Mouse (Mus musculus): Measurements from ENCODE around the gene Kantr. TPM values are rescaled to one million over a fixed set of nuclear protein-coding genes. Genes with fewer than 3 reads are reported as not detected.

Gene Kantr
- polyA plus RNA-seq (2021; fragmentation: Nextera tagmentation) = 30.1 and 36.7 TPM in 2 replicates
- long read RNA-seq, experiment 1, full-length matches to known transcripts = 22 of 27 reads
- long read RNA-seq, experiment 1, partial matches to known transcripts = 1 of 27 reads
- long read RNA-seq, experiment 1, other reads (novel, unspliced or antisense) = 4 of 27 reads
- long read RNA-seq, experiment 2, full-length matches to known transcripts = 10 of 37 reads
- long read RNA-seq, experiment 2, partial matches to known transcripts = 1 of 37 reads
- long read RNA-seq, experiment 2, other reads (novel, unspliced or antisense) = 26 of 37 reads

GRCm38 (mm10) chrX:152326996-152327688 lies at the start of gene Kantr:
TSS of gene Kantr (minus strand) at chrX:152327495.

GRCm38 (mm10) chrX:152368397-152369273 lies 41.3 kb upstream of the Kantr start, which contains the start of gene Gpr173:
TSS of gene Gpr173 (minus strand) at chrX:152368704.

GRCm38 (mm10) chrX:152342358-152342901 lies 15.1 kb upstream of the Kantr start, which contains the start of gene Tspyl2:
TSS of gene Tspyl2 (minus strand) at chrX:152342425.

Other genes starting within 250 kb of the Kantr start
- gene Iqsec2, start 183.2 kb downstream of the Kantr start, polyA plus RNA-seq (2021; fragmentation: Nextera tagmentation) = 7.8 and 28.7 TPM in 2 replicates
- gene Kdm5c, start 94.5 kb downstream of the Kantr start, polyA plus RNA-seq (2021; fragmentation: Nextera tagmentation) = 8.2 and 11.8 TPM in 2 replicates
- 8.1 and 19.2 TPM in 2 replicates for gene Tspyl2, start 14.9 kb upstream of the Kantr start, polyA plus RNA-seq (2021; fragmentation: Nextera tagmentation)
- gene Gpr173, start 41.2 kb upstream of the Kantr start, polyA plus RNA-seq (2021; fragmentation: Nextera tagmentation) = 2.5 and 4.8 TPM in 2 replicates
- not detected in 2 replicates for gene Cldn34a, start 235.8 kb upstream of the Kantr start, polyA plus RNA-seq (2021; fragmentation: Nextera tagmentation)

Measured in left cerebral cortex, adult 6 months (tissue).